Mouse (Mus musculus): ENCODE data around the gene Ola1. TPM values are rescaled to one million over a fixed set of nuclear protein-coding genes. Genes with fewer than 3 reads are reported as not detected.

The Ola1 gene
- total and polyA plus RNA-seq, 3 experiments = 114 to 182 (median 175) TPM

GRCm38 (mm10) chr2:73070449-73071076 lies 148.2 kb downstream of the Ola1 start:
- no peak overlapping the region for H3K4me2 ChIP-seq (ENCODE audit: insufficient read depth, low read depth, poor library complexity, severe bottlenecking)
- H3K9ac ChIP-seq (ENCODE audit: insufficient read depth, low read depth) = no peak overlapping the region
- dilution Hi-C loops (cut with MboI; ENCODE audit: extremely low pct_ligation_motif_present, extremely low pct_unique_long_range_greater_than_20kb, low sequenced_read_pairs) = no loop called here
- no peaks in the 10 kb centered on the region for H3K36me3 ChIP-seq (replicated peaks in 1 of 2; ENCODE audit: control insufficient read depth in 1 of 2, insufficient read depth in 1 of 2, low read length in 1 of 2)
- in situ Hi-C loops (cut with MboI; ENCODE audit: low pct_ligation_motif_present, low pct_unique_long_range_greater_than_20kb, low sequenced_read_pairs) = no loop called here
- no peaks in the 10 kb centered on the region for H3K27me3 ChIP-seq (replicated peaks)
- peaks cover 14 to 46% of the 10 kb centered on the region in 2 experiments for H3K4me1 ChIP-seq (ENCODE audit: control insufficient read depth in 1 of 2, insufficient read depth in 2 of 2)
- no peak for TF ChIP-seq RCOR1 (conservative IDR thresholded peaks at IDR 0.05; ENCODE audit: low read depth, low read length)
- TF ChIP-seq POLR2A (IDR thresholded peaks at IDR 0.05; ENCODE audit: low read depth, low read length) = no peak
- no peak for TF ChIP-seq ZC3H11A (IDR thresholded peaks at IDR 0.05; ENCODE audit: low read depth, low read length)
- no peak for TF ChIP-seq MAZ (IDR thresholded peaks at IDR 0.05; ENCODE audit: low read depth, low read length)
- no peak for TF ChIP-seq ETS1 (conservative IDR thresholded peaks at IDR 0.05; ENCODE audit: low read depth, low read length)
- no peak for TF ChIP-seq TCF12 (IDR thresholded peaks at IDR 0.05; ENCODE audit: low read depth, low read length)
- TF ChIP-seq JUND (conservative IDR thresholded peaks at IDR 0.05; ENCODE audit: low read depth, low read length) = no peak
- no peak for TF ChIP-seq IRF4 (IDR thresholded peaks at IDR 0.05; ENCODE audit: low read depth, low read length)
- H3K79me2 ChIP-seq (replicated peaks; ENCODE audit: control insufficient read depth, extremely low read depth, insufficient read depth, poor library complexity, severe bottlenecking) = no peaks in the 10 kb centered on the region
- H3K4me3 ChIP-seq (replicated peaks in 1 of 3; ENCODE audit: low read depth in 2 of 3, low read length in 2 of 3, poor library complexity in 1 of 3) = no peak overlapping the region
- no peaks in the 10 kb centered on the region for H3K9me3 ChIP-seq (replicated peaks; ENCODE audit: low read length)
- H3K27ac ChIP-seq (ENCODE audit: insufficient read depth, low read depth) = no peak overlapping the region
- no peak for DNase-seq (ENCODE audit: extremely low read depth)

DNA sequence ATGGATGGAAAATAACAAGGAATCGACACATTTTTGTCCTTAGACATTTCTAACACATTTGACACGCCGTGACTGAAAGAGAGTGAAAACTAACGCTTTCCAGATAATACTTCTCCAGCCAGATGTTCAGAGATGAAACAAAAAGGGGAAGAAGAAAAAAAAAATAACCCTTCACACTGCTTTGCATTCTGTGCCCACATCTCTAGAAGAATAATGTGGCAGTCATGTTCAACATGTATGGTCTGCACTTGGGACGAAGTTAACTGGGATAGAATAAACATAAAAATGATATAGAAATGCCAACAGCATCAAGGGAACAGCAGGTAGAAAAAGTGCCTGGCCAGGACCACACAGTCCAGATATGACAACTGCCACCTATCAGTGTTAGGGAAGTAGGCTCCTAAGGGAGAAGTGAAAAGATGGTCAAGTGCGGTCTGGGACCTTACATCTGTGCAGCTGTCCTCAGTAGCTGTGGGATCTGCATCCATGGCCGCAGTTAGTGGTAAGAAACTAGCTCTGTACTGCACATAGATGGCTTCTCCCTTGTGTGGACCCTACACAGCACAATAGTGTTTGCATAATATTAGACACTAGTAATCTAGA lies 149.4 kb downstream of the Ola1 start:
- no peak for TF ChIP-seq MAFK (IDR thresholded peaks at IDR 0.05; ENCODE audit: insufficient replicate concordance, low read length)
- TF ChIP-seq RAD21 (IDR thresholded peaks at IDR 0.05; ENCODE audit: low read depth, low read length) = no peak
- no peak for TF ChIP-seq BHLHE40 (IDR thresholded peaks at IDR 0.05; ENCODE audit: low read depth, low read length)
- TF ChIP-seq POLR2AphosphoS2 (IDR thresholded peaks at IDR 0.05; ENCODE audit: low read depth, low read length) = no peak
- TF ChIP-seq KAT2A (IDR thresholded peaks at IDR 0.05; ENCODE audit: insufficient replicate concordance, low read length) = no peak
- no peak for TF ChIP-seq UBTF (IDR thresholded peaks at IDR 0.05; ENCODE audit: low read depth, low read length)
- peak; percentile 67 for TF ChIP-seq IRF4 (IDR thresholded peaks at IDR 0.05; ENCODE audit: low read depth, low read length)
- TF ChIP-seq ZC3H11A (IDR thresholded peaks at IDR 0.05; ENCODE audit: low read depth, low read length) = no peak
- peak; percentile 44; the same call in 1 of the 2 replicates for TF ChIP-seq MEF2A (IDR thresholded peaks at IDR 0.05; ENCODE audit: borderline replicate concordance, low read depth, low read length)
- TF ChIP-seq EP300 (IDR thresholded peaks at IDR 0.05; ENCODE audit: low read length) = peak; percentile 85
- TF ChIP-seq SIN3A (IDR thresholded peaks at IDR 0.05; ENCODE audit: low read length) = no peak
- TF ChIP-seq TCF12 (IDR thresholded peaks at IDR 0.05; ENCODE audit: low read depth, low read length) = no peak
- TF ChIP-seq ZNF384 (IDR thresholded peaks at IDR 0.05; ENCODE audit: low read depth, low read length) = peak; percentile 86
- TF ChIP-seq PAX5 (IDR thresholded peaks at IDR 0.05; ENCODE audit: low read length) = no peak
- TF ChIP-seq TBP (conservative IDR thresholded peaks at IDR 0.05; ENCODE audit: low read depth, low read length) = no peak
- TF ChIP-seq NELFE (IDR thresholded peaks at IDR 0.05; ENCODE audit: low read depth, low read length) = no peak
- TF ChIP-seq NRF1 (IDR thresholded peaks at IDR 0.05; ENCODE audit: low read depth, low read length) = no peak
- 0 out of 2 replicates have a peak, but pooled peaks have one; percentile 8 for TF ChIP-seq ETS1 (conservative IDR thresholded peaks at IDR 0.05; ENCODE audit: low read depth, low read length)
- no peak for TF ChIP-seq ZKSCAN1 (IDR thresholded peaks at IDR 0.05; ENCODE audit: borderline replicate concordance, low read depth, low read length)
- TF ChIP-seq MAZ (IDR thresholded peaks at IDR 0.05; ENCODE audit: low read depth, low read length) = no peak
- no peak for TF ChIP-seq JUN (IDR thresholded peaks at IDR 0.05; ENCODE audit: insufficient read depth, low read depth, low read length)
- TF ChIP-seq SMC3 (IDR thresholded peaks at IDR 0.05; ENCODE audit: low read depth, low read length) = no peak
- no peak for TF ChIP-seq ZMIZ1 (IDR thresholded peaks at IDR 0.05; ENCODE audit: low read depth, low read length)
- H3K36me3 ChIP-seq (replicated peaks in 1 of 2; ENCODE audit: control insufficient read depth in 1 of 2, insufficient read depth in 1 of 2, low read length in 1 of 2) = no peaks in the 10 kb centered on the region
- no peaks in the 10 kb centered on the region for H3K27me3 ChIP-seq (replicated peaks)
- peaks cover 14 to 46% of the 10 kb centered on the region in 2 experiments for H3K4me1 ChIP-seq (ENCODE audit: control insufficient read depth in 1 of 2, insufficient read depth in 2 of 2)
- in situ Hi-C loops (cut with MboI; ENCODE audit: low pct_ligation_motif_present, low pct_unique_long_range_greater_than_20kb, low sequenced_read_pairs) (no loop called here), dilution Hi-C loops (cut with MboI; ENCODE audit: extremely low pct_ligation_motif_present, extremely low pct_unique_long_range_greater_than_20kb, low sequenced_read_pairs) (no loop called here)
- H3K9me3 ChIP-seq (replicated peaks; ENCODE audit: low read length) = no peaks in the 10 kb centered on the region
- H3K4me2 ChIP-seq (ENCODE audit: insufficient read depth, low read depth, poor library complexity, severe bottlenecking) = peak overlapping the region; percentile 4; the same call in 1 of the 2 replicates
- no peak overlapping the region for H3K4me3 ChIP-seq (replicated peaks in 1 of 3; ENCODE audit: low read depth in 2 of 3, low read length in 2 of 3, poor library complexity in 1 of 3)
- H3K9ac ChIP-seq (ENCODE audit: insufficient read depth, low read depth) = no peak overlapping the region
- peak; percentile 50 for DNase-seq (ENCODE audit: extremely low read depth)
- no peak overlapping the region for H3K27ac ChIP-seq (ENCODE audit: insufficient read depth, low read depth)
- no peaks in the 10 kb centered on the region for H3K79me2 ChIP-seq (replicated peaks; ENCODE audit: control insufficient read depth, extremely low read depth, insufficient read depth, poor library complexity, severe bottlenecking)

Data from CH12.LX (cell line).